Mouse (Mus musculus) G1E-ER4 (cell line): ENCODE results near the gene Nr6a1. TPM values are rescaled to one million over a fixed set of nuclear protein-coding genes. Genes with fewer than 3 reads are reported as not detected.

Source experiments
- GATA1 ChIP-seq: IDR thresholded peaks from one replicate; pipeline ENCODE4 v1.8.0; 2012; ENCODE audit warnings: low read length, inconsistent platforms
- polyA plus RNA-seq: library from polyadenylated mRNA; stranded (reverse); fragments of >175 nt; gene quantifications from 2 replicates; pipeline ENCODE4 v1.2.3, GENCODE M21; 2012

Nr6a1 gene
- polyA plus RNA-seq, 1 experiment, result 0.68 TPM

GRCm38 (mm10) chr2:38720661-38721060 lies 206.8 kb downstream of the Nr6a1 start:
- TF ChIP-seq GATA1, result no peak

GRCm38 (mm10) chr2:38719354-38719753 lies 208.1 kb downstream of the Nr6a1 start:
- TF ChIP-seq GATA1, result no peak

- TF ChIP-seq GATA1, result no peak
Observed at GRCm38 (mm10) chr2:38718676-38719075, 208.8 kb downstream of the Nr6a1 start.

- no peak for TF ChIP-seq GATA1
Observed at GRCm38 (mm10) chr2:38717436-38717835, 210.1 kb downstream of the Nr6a1 start.

- no peak for TF ChIP-seq GATA1
Observed at GRCm38 (mm10) chr2:38714324-38714723, 213.2 kb downstream of the Nr6a1 start, which contains the start of gene Nr5a1. Gene Nr5a1 (minus strand): TSS chr2:38714542.

- no peak for TF ChIP-seq GATA1
Observed at GRCm38 (mm10) chr2:38713596-38713995, 213.9 kb downstream of the Nr6a1 start.

GRCm38 (mm10) chr2:38712769-38713125 lies 214.7 kb downstream of the Nr6a1 start:
- no peak for TF ChIP-seq GATA1

GRCm38 (mm10) chr2:38712076-38712768 lies 215.3 kb downstream of the Nr6a1 start:
- no peak for TF ChIP-seq GATA1

GRCm38 (mm10) chr2:38711421-38711861 lies 216.0 kb downstream of the Nr6a1 start:
- no peak for TF ChIP-seq GATA1

- no peak for TF ChIP-seq GATA1
Observed at GRCm38 (mm10) chr2:38710304-38711241, 216.9 kb downstream of the Nr6a1 start.

GRCm38 (mm10) chr2:38708907-38709688 lies 218.4 kb downstream of the Nr6a1 start:
- no peak for TF ChIP-seq GATA1

GRCm38 (mm10) chr2:38706661-38707060 lies 220.8 kb downstream of the Nr6a1 start:
- no peak for TF ChIP-seq GATA1

GRCm38 (mm10) chr2:38705036-38705435 lies 222.5 kb downstream of the Nr6a1 start:
- TF ChIP-seq GATA1, result no peak

GRCm38 (mm10) chr2:38704336-38704735 lies 223.2 kb downstream of the Nr6a1 start:
- no peak for TF ChIP-seq GATA1

GRCm38 (mm10) chr2:38700177-38700576 lies 227.3 kb downstream of the Nr6a1 start:
- no peak for TF ChIP-seq GATA1

GRCm38 (mm10) chr2:38698623-38699022 lies 228.9 kb downstream of the Nr6a1 start:
- no peak for TF ChIP-seq GATA1
